Mouse (Mus musculus): Measurements from ENCODE around the gene Rhoc.

GRCm38 (mm10) chr3:104758869-104759268 is 29.3 kb upstream of the Rhoc start:
- TF ChIP-seq CTCF (IDR thresholded peaks at IDR 0.05; ENCODE audit: insufficient read depth, low read depth, low read length) (no peak), POLR2A (IDR thresholded peaks at IDR 0.05; ENCODE audit: insufficient read depth, low read depth, low read length) (no peak)
